Mouse (Mus musculus): ENCODE results near the gene Ttc25.

DNA sequence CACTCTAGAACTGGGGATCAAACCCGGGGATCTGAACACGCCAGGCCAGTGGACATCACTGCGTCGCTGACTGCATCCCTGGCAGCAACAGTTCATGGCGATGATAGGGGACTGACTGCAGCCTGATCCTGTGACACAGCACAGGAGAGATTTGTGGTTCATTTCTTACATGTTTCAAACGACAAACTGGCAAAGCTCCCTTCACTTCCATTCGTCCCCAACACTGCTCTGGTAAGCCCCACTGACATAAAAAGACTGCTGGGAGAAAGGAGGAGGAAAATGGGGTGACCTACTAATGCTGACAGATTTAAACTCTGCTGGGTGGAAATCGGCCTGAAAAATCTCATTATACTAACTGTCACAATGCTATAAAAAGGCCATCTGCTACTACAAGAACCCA is 58.4 kb downstream of the Ttc25 start:
- TF ChIP-seq CTCF (IDR thresholded peaks at IDR 0.05; ENCODE audit: extremely low read depth, insufficient read depth, insufficient read length, insufficient replicate concordance) (no peak), POLR2A (IDR thresholded peaks at IDR 0.05; ENCODE audit: low read depth, low read length) (no peak)
